Mouse (Mus musculus) olfactory bulb, adult 2 months (tissue): ENCODE measurements at regions not wholly inside any gene's neighbourhood (a gene's known extent, or its start where the extent isn't known, plus 50 kb on each side); places are given as distances from the start of the nearest gene placed in this dataset.

Source experiments
- CTCF ChIP-seq: fragments of 200-500 bp; IDR thresholded peaks from 2 replicates; pipeline ENCODE4 v1.5.1; 2012; ENCODE audit warnings: low read depth, mild to moderate bottlenecking, low read length, moderate library complexity; ENCODE audit not compliant: insufficient read depth
- POLR2A ChIP-seq: fragments of 200-500 bp; IDR thresholded peaks from 2 replicates; pipeline ENCODE4 v1.6.1; 2012; ENCODE audit warnings: mild to moderate bottlenecking, low read depth, low read length, moderate library complexity; ENCODE audit not compliant: insufficient read depth

- TF ChIP-seq POLR2A (no peak), CTCF (no peak)
Observed at GRCm38 (mm10) chr13:57061656-57062055, 165.9 kb upstream of the Trpc7 start.
